Mouse (Mus musculus) E14TG2a.4 (cell line): ENCODE results near the gene Vti1b.
A peak's percentile ranks its signal among the peaks of the same experiment; 100 is the strongest.

Experiments used
- H3K27me3 ChIP-seq: 2 replicates; pipeline ENCODE4 v1.6.1; 2014; ENCODE audit warnings: low read length, control low read depth; ENCODE audit not compliant: insufficient read depth
- H3K36me3 ChIP-seq: 2 replicates; pipeline ENCODE4 v1.6.1; 2014; ENCODE audit warnings: low read length, control low read depth; ENCODE audit not compliant: insufficient read depth
- H3K4me1 ChIP-seq: replicated peaks from 2 replicates; pipeline ENCODE4 v1.6.1; 2014; ENCODE audit warnings: low read depth, low read length, control low read depth
- H3K4me3 ChIP-seq: replicated peaks from 2 replicates; pipeline ENCODE4 v1.5.1; 2014; ENCODE audit warnings: mild to moderate bottlenecking, low read length
- H3K9me3 ChIP-seq: 2 replicates; pipeline ENCODE4 v1.6.1; 2014; ENCODE audit warnings: low read length, control low read depth
- CTCF ChIP-seq: conservative IDR thresholded peaks from 2 replicates; pipeline ENCODE4 v1.5.1; 2014; ENCODE audit warnings: low read length
- NANOG ChIP-seq: IDR thresholded peaks from 2 replicates; pipeline ENCODE4 v1.6.1; 2014; ENCODE audit warnings: borderline replicate concordance, low read length, mixed read lengths
- POU5F1 ChIP-seq: IDR thresholded peaks from 2 replicates; pipeline ENCODE4 v1.6.1; 2014; ENCODE audit warnings: low read length, borderline replicate concordance

The Vti1b gene

DNA sequence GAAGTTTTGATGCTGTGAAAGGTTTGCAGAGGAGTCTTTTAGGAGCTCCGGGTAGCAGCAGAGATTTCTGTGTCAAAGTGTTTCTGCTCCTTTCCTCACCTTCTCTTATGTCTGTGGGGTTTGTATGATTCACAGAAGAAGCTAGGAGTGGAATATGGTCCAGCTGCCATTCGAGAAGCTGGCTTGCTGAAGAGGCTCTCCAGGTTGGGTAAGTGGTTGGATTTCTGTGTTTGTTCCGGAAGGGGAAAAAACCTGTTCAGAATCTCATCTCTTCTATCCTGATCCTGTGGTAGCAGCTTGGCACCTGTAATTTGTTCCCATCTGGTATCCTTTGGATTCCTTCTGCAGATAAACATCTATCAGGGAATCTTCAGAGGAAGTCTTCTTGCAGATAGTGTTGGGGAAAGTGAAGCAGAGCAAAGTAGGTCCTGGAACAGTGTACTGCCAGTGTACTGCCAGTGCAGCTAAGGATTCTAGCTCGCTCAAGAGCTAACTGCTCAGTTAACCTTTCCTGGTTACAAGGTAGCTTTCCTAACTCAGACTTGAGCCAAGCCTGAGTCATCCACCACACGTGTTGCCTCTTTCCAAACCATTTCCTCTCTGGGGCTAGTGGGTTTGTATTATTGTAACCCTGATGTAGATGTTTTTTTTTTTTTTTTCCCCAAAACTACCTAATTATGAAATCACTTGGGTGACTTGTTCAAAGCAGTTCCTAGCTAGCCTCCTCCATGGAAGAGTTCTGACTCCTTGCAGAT, 40.6 kb downstream of the Vti1b start:
- H3K9me3 ChIP-seq = peaks cover 17% of the 10 kb centered on the region
- peak overlapping the region; percentile 80 for H3K4me3 ChIP-seq
- peaks cover 50% of the 10 kb centered on the region for H3K27me3 ChIP-seq
- TF ChIP-seq NANOG (no peak), POU5F1 (no peak), CTCF (no peak)
- H3K4me1 ChIP-seq = peaks cover 12% of the 10 kb centered on the region
- no peaks in the 10 kb centered on the region for H3K36me3 ChIP-seq

DNA sequence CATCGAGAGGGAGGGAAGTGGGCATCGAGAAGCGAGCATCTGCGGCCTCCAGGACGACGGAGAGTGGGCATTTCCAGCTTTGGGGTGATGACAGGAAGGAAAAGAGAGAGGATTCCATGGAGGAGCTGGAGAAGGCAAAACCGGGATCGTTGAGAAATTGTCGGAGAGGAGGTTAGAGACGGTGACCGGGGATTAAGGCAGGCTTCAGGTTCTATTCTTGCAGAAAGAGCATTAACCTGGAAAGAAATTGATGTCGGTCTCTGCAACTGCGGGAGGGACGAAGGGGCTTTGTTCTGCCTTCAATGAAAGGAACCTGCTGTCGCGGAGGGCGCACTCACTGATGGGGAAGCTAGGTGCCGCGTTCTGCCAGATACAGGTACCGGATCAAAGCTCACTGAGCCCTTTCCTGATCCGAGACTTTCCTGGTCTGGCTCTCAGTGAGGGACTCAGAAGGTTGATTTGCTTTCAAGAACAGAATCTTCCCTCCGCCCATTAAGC, 41.2 kb downstream of the Vti1b start:
- H3K4me1 ChIP-seq = peaks cover 12% of the 10 kb centered on the region
- TF ChIP-seq POU5F1 = no peak
- peaks cover 50% of the 10 kb centered on the region for H3K27me3 ChIP-seq
- peaks cover 17% of the 10 kb centered on the region for H3K9me3 ChIP-seq
- peak overlapping the region; percentile 80 for H3K4me3 ChIP-seq
- H3K36me3 ChIP-seq = no peaks in the 10 kb centered on the region

DNA sequence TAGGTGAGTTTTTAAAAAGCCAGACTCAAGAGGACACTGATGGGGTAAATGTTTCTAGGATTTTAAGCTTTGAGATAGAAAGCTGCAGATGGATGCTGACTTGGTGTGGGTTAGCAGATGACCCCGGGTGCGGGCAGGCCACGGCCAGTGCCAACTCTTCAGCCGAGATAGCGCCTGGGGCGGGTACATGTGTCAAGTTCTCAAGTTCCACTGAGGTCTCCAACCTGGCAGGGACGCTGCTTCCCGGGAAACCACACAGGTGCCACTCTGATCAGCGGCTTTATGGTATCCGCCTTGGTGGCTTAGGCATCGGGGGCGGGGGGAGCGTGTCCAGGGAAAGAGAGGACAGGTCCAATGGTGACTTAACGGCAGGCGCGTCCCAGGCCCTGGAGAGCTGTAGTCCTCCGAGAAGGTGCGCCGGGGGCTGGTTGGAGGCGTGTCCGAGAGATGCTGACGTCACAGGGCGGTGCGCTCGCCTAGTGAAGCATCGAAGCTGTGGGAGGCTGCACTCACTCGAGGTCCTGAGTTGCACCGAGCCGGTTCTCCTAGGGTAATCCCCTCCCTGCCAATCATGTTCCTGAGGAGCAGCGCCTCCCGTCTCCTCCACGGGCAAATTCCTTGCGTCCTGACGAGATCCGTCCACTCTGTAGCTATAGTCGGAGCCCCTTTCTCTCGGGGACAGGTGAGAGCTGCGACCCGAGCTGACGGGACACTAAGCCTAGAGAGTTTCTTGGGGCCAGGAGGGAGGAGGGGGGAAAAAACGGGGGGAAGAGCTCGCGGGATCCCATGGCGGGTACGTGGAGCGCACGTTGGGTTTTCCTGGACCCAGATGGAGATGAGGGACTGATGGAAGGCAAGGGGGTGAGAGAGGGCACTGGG, 41.9 kb downstream of the Vti1b start, which contains the start of gene Arg2:
TSS of gene Arg2 (plus strand) at position 479 of the 879 bp plus-strand sequence.
- H3K9me3 ChIP-seq = peaks cover 17% of the 10 kb centered on the region
- TF ChIP-seq NANOG = no peak
- TF ChIP-seq CTCF = no peak
- no peak for TF ChIP-seq POU5F1
- peaks cover 50% of the 10 kb centered on the region for H3K27me3 ChIP-seq
- H3K36me3 ChIP-seq = no peaks in the 10 kb centered on the region
- peak within 1 kb of the TSS; percentile 80 for H3K4me3 ChIP-seq
- H3K4me1 ChIP-seq = peaks cover 12% of the 10 kb centered on the region

DNA sequence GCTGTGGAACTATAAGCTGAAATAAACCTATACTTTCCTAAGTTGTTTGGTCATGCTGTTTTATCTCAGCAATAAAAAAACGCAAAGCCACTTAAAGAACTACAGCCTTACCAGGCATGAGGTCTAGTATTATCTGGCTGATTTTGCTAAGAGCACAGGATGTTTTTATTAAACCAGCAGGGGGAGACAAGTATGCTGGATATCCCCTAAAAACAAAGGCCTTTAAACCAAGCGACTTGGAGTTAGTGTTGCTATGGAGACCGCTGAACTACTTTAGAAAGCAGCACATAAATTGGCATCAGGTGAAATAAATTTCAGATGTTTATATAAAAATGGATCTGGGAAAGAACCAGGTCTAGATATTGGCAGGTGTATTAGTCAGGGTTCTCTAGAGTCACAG, 49.6 kb downstream of the Vti1b start:
- Histone ChIP-seq H3K4me1 (no peaks in the 10 kb centered on the region), H3K9me3 (peaks cover 41% of the 10 kb centered on the region), H3K27me3 (no peaks in the 10 kb centered on the region), H3K36me3 (no peaks in the 10 kb centered on the region), H3K4me3 (no peak overlapping the region)
- TF ChIP-seq CTCF (peak; percentile 28; the same call in 1 of the 2 replicates), NANOG (no peak), POU5F1 (no peak)

DNA sequence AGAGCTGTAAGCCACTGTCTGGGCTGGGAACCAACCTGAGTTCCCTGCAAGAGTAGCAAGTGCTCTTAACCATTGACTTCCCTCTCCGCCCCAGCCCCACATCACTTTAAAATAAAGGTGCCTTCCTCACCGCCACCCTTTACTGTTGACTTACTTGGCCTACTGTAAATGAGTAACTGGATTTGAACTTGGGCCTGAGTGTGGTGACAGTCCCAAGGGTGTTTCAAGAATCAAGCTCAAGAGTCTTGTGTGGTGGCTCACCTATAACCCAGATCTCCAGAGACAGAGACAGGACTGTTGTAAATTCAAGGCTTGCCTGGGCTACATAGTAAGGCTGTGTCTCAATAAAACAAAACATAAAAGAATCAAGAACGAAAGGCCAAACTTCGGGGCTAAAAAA, 53.5 kb downstream of the Vti1b start:
- Histone ChIP-seq H3K4me3 (no peak overlapping the region), H3K4me1 (no peaks in the 10 kb centered on the region)
- TF ChIP-seq CTCF (no peak), NANOG (no peak), POU5F1 (no peak)

More for the DNA sequence above, 53.5 kb downstream of the Vti1b start:
- Histone ChIP-seq H3K9me3 (peaks cover 72% of the 10 kb centered on the region), H3K27me3 (no peaks in the 10 kb centered on the region), H3K36me3 (no peaks in the 10 kb centered on the region)
